11 mouse cellular contexts compared by ENCODE assay signal in the genomic region with DNA sequence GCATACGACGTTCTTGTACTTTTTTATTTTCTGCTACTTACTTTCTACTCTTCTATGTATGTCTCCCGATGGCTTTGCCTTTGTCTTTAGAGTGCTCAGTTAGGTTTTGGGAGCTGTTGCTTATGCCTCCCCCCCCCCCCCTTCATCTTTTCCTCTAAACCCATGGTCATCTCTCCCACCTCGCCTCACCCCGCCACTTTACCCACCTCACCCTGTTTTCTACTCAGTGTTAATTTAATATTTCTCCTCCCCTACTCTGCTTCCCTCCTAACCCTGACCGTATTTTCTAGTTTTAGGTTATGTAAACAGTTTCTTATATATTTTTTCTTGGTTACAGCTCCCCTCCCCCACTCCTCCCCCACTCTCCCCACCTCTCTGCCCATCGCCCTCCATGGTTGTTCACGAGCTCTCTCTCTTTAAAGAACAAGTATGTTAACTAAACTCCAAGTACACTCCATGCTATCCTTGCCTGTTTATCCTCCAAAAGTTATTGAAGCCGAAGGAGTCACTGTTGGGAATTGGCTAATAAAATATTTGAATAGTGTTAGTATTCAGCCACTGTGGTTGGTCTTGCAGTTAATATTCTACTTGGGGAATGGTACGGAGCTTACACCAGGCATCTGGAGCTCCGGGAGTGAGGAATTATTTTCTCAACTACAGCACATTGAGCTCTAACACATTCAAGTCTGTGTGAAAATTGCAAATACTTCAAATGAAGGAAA. TPM values are rescaled to one million over a fixed set of nuclear protein-coding genes. Genes with fewer than 3 reads are reported as not detected.
DNase-seq lines count a peak whose midpoint lies in the region; ATAC-seq and TF ChIP-seq lines count a peak whose summit lies in the region.
"Had no signal": no experiment of that assay in that cellular context is flagged by ENCODE, and none has a peak within 500 bp of the region (broad histone marks: within the 10 kb centered on the region; RNA-seq: fewer than 3 reads in every experiment).

No protein-coding gene starts in this region.

- no peaks in the 10 kb centered on the region for H3K27me3 ChIP-seq in liver, adult 2 months (ENCODE audit: control insufficient read depth, insufficient read depth, low read length)
- no peaks in the 10 kb centered on the region for H3K27me3 ChIP-seq in intestine, embryonic 15.5 days (replicated peaks)
- no peaks in the 10 kb centered on the region for H3K27me3 ChIP-seq in neural tube, embryonic 13.5 days

- TF ChIP-seq CTCF in gastrocnemius, adult 2 months (IDR thresholded peaks at IDR 0.05): no peak
- no peak for TF ChIP-seq CTCF in liver, adult 2 months (IDR thresholded peaks at IDR 0.05; ENCODE audit: low read depth, low read length)

- peak; percentile 47 for ATAC-seq in intestine, embryonic 15.5 days
- ATAC-seq in neural tube, embryonic 13.5 days (ENCODE audit: low read depth): no peak

- H3K9ac ChIP-seq in liver, adult 2 months (ENCODE audit: low read depth, low read length): peak overlapping the region; percentile 41
- H3K9ac ChIP-seq in intestine, embryonic 15.5 days: no peak overlapping the region
- H3K9ac ChIP-seq in neural tube, embryonic 13.5 days: no peak overlapping the region

- H3K36me3 ChIP-seq in liver, adult 2 months (ENCODE audit: control insufficient read depth, insufficient read depth, low read length): no peaks in the 10 kb centered on the region
- no peaks in the 10 kb centered on the region for H3K36me3 ChIP-seq in intestine, embryonic 15.5 days
- no peaks in the 10 kb centered on the region for H3K36me3 ChIP-seq in neural tube, embryonic 13.5 days

- WGBS in liver, adult 2 months: 28% methylated on average over 11 of the region's 11 CpGs
- WGBS in intestine, embryonic 15.5 days: 41% methylated on average over 11 of the region's 11 CpGs
- 71% methylated on average over 10 of the region's 11 CpGs for WGBS in neural tube, embryonic 13.5 days

- TF ChIP-seq POLR2A in liver, adult 2 months (IDR thresholded peaks at IDR 0.05; ENCODE audit: extremely low read depth, insufficient read depth, low read length): no peak

- H3K9me3 ChIP-seq in intestine, embryonic 15.5 days: no peaks in the 10 kb centered on the region
- 0 out of 2 replicates have a peak, but pooled peaks cover 2% of the 10 kb centered on the region for H3K9me3 ChIP-seq in neural tube, embryonic 13.5 days

- peak overlapping the region; percentile 45 for H3K4me2 ChIP-seq in intestine, embryonic 15.5 days (replicated peaks)
- H3K4me2 ChIP-seq in neural tube, embryonic 13.5 days: peak overlapping the region; percentile 39

- H3K4me1 ChIP-seq in liver, adult 2 months (ENCODE audit: control insufficient read depth, insufficient read depth, low read length): no peaks in the 10 kb centered on the region
- no peaks in the 10 kb centered on the region; the same call in 1 of the 2 replicates for H3K4me1 ChIP-seq in intestine, embryonic 15.5 days (replicated peaks)
- peaks cover 9% of the 10 kb centered on the region for H3K4me1 ChIP-seq in neural tube, embryonic 13.5 days (replicated peaks)

- DNase-seq in gastrocnemius, adult 2 months: no peak
- no peak for DNase-seq in gastrocnemius, postnatal 25 days
- DNase-seq in liver, adult 2 months (ENCODE audit: extremely low read depth, low read depth, low spot score): peak; percentile 69
- DNase-seq in liver: no peak
- DNase-seq in layer of hippocampus, adult 11-12 months (ENCODE audit: low spot score): no peak
- no peak for DNase-seq in urinary bladder, postnatal 36 days (ENCODE audit: low spot score in 2 of 2)
- DNase-seq: B cell, adult 2 months had no signal

- peak overlapping the region; percentile 90 for H3K27ac ChIP-seq in gastrocnemius, adult 2 months
- no peak overlapping the region for H3K27ac ChIP-seq in liver, adult 2 months (replicated peaks; ENCODE audit: insufficient read depth, low read depth, low read length)
- H3K27ac ChIP-seq in intestine, embryonic 15.5 days: peak overlapping the region; percentile 80
- H3K27ac ChIP-seq in neural tube, embryonic 13.5 days (replicated peaks): peak overlapping the region; percentile 52; the same call in 1 of the 2 replicates

- no peak overlapping the region for H3K4me3 ChIP-seq in gastrocnemius, adult 2 months
- H3K4me3 ChIP-seq in liver, adult 2 months (ENCODE audit: insufficient read depth, low read depth, low read length): peak overlapping the region; percentile 43
- H3K4me3 ChIP-seq in intestine, embryonic 15.5 days (replicated peaks): peak overlapping the region; percentile 7; the same call in 1 of the 2 replicates
- H3K4me3 ChIP-seq in neural tube, embryonic 13.5 days: no peak overlapping the region

- intact Hi-C loops in gastrocnemius, adult 2 months (cut with DNase I): loop anchor here (2.0 kb wide), 1 partner anchor 109 kb away; a partner anchor contains a TSS

- H3K79me2 ChIP-seq in liver, adult 2 months (ENCODE audit: control insufficient read depth, insufficient read depth, low read length): no peaks in the 10 kb centered on the region

RNA-seq across cellular contexts. Expression of a gene that starts 59.0 kb away (rescaled TPM):
- 100 to 1,000 TPM; 281 to 748 TPM for total RNA-seq in gastrocnemius, adult 2 months (2021)
- total RNA-seq in gastrocnemius, postnatal 25 days (2021): 100 to 1,000 TPM; 318 to 503 TPM
- 0.37 TPM in 1 of 2 replicates, not detected in the other for total RNA-seq in liver, adult 2 months (2014; rRNA removed)
- polyA plus RNA-seq in liver, adult 2 months (2012; rRNA removed): not detected in 2 replicates
- polyA plus RNA-seq in intestine, embryonic 15.5 days (2015; fragmentation: Nextera tagmentation; extraction: Ambion mirVana): 0.59 TPM in 1 of 2 replicates, not detected in the other
- polyA plus RNA-seq in neural tube, embryonic 13.5 days (2015; fragmentation: Nextera tagmentation; extraction: Ambion mirVana): 0.81 and 3.4 TPM in 2 replicates
- total RNA-seq: megakaryocyte, adult 5-6 weeks had no signal
- polyA plus RNA-seq: cortical plate, adult 2 months had no signal

Comparison
In these comparisons a context has a peak if more than half of its experiments do, and no peak if none do; other contexts are left out.
1. H3K4me3 ChIP-seq: peak in liver, adult 2 months (single experiment) and intestine, embryonic 15.5 days (single experiment); none in gastrocnemius, adult 2 months (single experiment) and neural tube, embryonic 13.5 days (single experiment).
2. RNA of a gene that starts 59.0 kb away (total RNA-seq): 281 to 748 TPM in gastrocnemius, adult 2 months and 318 to 503 TPM in gastrocnemius, postnatal 25 days; 0.37 TPM in liver, adult 2 months; every median in the first group is over 100 times any median in the second.